Mouse (Mus musculus): ENCODE measurements around the gene Tesc. TPM values are rescaled to one million over a fixed set of nuclear protein-coding genes. Genes with fewer than 3 reads are reported as not detected.

Gene Tesc
- polyA plus RNA-seq, 1 experiment from 2014 or later, result 4.0 TPM

- Histone ChIP-seq H3K27ac (ENCODE audit: low read length) (no peak overlapping the region), H3K4me1 (ENCODE audit: control insufficient read depth, insufficient read depth, low read length) (no peaks in the 10 kb centered on the region), H3K9ac (ENCODE audit: low read depth, low read length) (no peak overlapping the region), H3K4me3 (ENCODE audit: low read length) (no peak overlapping the region), H3K27me3 (replicated peaks; ENCODE audit: control insufficient read depth, insufficient read depth, low read length) (no peaks in the 10 kb centered on the region), H3K36me3 (ENCODE audit: control insufficient read depth, insufficient read depth, low read length) (peaks cover 17% of the 10 kb centered on the region; the same call in 1 of the 2 replicates), H3K9me3 (ENCODE audit: control insufficient read depth, low read length) (no peaks in the 10 kb centered on the region), H3K4me2 (ENCODE audit: low read depth, low read length) (no peak overlapping the region)
- ATAC-seq, result no peak
- 86% methylated on average over 15 of the region's 15 CpGs for WGBS
Measured at GRCm38 (mm10) chr5:118073213-118073773, 45.8 kb downstream of the Tesc start.

DNA sequence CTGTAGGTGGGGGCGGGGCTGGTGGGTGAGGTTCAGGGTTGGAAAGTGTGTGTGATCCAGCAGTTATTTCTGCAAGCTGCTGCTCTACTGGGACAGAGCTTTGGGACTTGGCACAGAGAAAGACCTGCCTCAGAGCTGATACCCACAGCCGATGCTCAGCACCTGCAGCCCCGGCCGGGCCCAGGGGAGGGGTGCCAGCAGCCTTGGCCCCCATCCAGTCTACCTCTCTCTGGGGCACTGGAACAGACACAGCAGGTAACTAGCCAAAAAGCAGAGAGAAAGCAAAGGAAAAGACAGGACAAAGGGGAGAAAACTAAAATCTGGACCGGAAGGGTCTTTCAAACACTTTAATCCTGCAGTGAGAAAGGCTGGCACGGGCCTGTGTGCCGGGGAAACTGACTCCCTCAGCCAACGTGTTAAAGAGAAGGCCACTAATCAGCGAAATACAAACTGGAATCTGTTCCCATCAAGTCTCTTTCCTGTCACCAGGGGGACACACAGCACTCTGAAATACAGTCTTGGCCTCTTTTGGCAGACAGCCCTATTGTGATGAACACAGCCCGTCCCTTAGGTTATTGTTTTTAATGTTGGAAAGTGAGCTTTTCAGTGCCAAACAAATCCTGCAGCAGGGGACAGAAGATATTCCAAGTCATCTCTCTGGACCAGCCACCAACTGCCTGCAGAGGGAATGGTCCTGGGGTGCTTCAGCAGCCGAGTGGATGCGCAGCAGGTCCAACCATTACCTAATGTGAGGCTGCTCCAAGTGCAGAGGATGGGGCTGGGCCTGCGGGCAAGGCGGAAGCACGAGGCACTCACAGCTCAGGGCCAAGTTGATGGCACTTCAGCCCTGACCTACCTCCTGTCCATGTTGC lies 49.4 kb downstream of the Tesc start:
- Histone ChIP-seq H3K9me3 (ENCODE audit: control insufficient read depth, low read length) (no peaks in the 10 kb centered on the region), H3K27me3 (replicated peaks; ENCODE audit: control insufficient read depth, insufficient read depth, low read length) (no peaks in the 10 kb centered on the region), H3K4me1 (ENCODE audit: control insufficient read depth, insufficient read depth, low read length) (no peaks in the 10 kb centered on the region), H3K36me3 (ENCODE audit: control insufficient read depth, insufficient read depth, low read length) (peaks cover 17% of the 10 kb centered on the region; the same call in 1 of the 2 replicates), H3K27ac (ENCODE audit: low read length) (no peak overlapping the region), H3K4me3 (ENCODE audit: low read length) (no peak overlapping the region), H3K4me2 (ENCODE audit: low read depth, low read length) (no peak overlapping the region), H3K9ac (ENCODE audit: low read depth, low read length) (no peak overlapping the region)
- WGBS, result 86% methylated on average over 15 of the region's 15 CpGs
- ATAC-seq, result no peak

- Histone ChIP-seq H3K4me3 (ENCODE audit: low read length) (no peak overlapping the region), H3K27me3 (replicated peaks; ENCODE audit: control insufficient read depth, insufficient read depth, low read length) (no peaks in the 10 kb centered on the region), H3K4me2 (ENCODE audit: low read depth, low read length) (no peak overlapping the region), H3K27ac (ENCODE audit: low read length) (no peak overlapping the region), H3K4me1 (ENCODE audit: control insufficient read depth, insufficient read depth, low read length) (peaks cover 6% of the 10 kb centered on the region; the same call in 1 of the 2 replicates), H3K36me3 (ENCODE audit: control insufficient read depth, insufficient read depth, low read length) (peaks cover 9% of the 10 kb centered on the region; the same call in 1 of the 2 replicates), H3K9ac (ENCODE audit: low read depth, low read length) (no peak overlapping the region), H3K9me3 (ENCODE audit: control insufficient read depth, low read length) (no peaks in the 10 kb centered on the region)
- 82% methylated on average over 6 of the region's 6 CpGs for WGBS
- ATAC-seq, result no peak
Measured at GRCm38 (mm10) chr5:118078550-118078949, 51.0 kb downstream of the Tesc start.

DNA sequence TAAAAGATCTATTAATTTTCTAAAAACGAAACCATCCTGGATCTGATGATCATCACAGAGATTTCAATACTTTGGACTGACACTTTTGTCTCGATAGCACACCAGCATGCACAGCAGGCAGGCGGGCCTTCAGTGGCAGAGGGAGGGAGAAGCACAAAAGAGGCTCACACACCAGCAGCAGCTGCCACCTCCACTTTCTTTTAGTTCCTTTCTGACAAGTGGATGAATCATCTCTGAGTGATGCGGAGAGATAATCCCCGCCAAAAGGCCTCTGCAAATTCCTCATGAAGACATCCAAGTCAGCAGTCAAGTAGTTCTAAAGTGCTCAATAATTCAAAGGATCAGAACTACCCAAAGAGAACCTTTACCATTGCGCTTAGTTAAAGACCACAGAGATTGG lies 51.8 kb downstream of the Tesc start:
- Histone ChIP-seq H3K27me3 (replicated peaks; ENCODE audit: control insufficient read depth, insufficient read depth, low read length) (no peaks in the 10 kb centered on the region), H3K27ac (ENCODE audit: low read length) (no peak overlapping the region), H3K4me1 (ENCODE audit: control insufficient read depth, insufficient read depth, low read length) (peaks cover 12% of the 10 kb centered on the region), H3K9me3 (ENCODE audit: control insufficient read depth, low read length) (no peaks in the 10 kb centered on the region), H3K4me3 (ENCODE audit: low read length) (no peak overlapping the region), H3K9ac (ENCODE audit: low read depth, low read length) (no peak overlapping the region), H3K4me2 (ENCODE audit: low read depth, low read length) (no peak overlapping the region), H3K36me3 (ENCODE audit: control insufficient read depth, insufficient read depth, low read length) (peaks cover 8% of the 10 kb centered on the region; the same call in 1 of the 2 replicates)
- no peak for ATAC-seq
- 68% methylated on average over 6 of the region's 6 CpGs for WGBS

GRCm38 (mm10) chr5:118079839-118080250 lies 52.3 kb downstream of the Tesc start:
- 74% methylated on average over 11 of the region's 11 CpGs for WGBS
- Histone ChIP-seq H3K9ac (ENCODE audit: low read depth, low read length) (no peak overlapping the region), H3K4me2 (ENCODE audit: low read depth, low read length) (no peak overlapping the region), H3K4me1 (ENCODE audit: control insufficient read depth, insufficient read depth, low read length) (peaks cover 16% of the 10 kb centered on the region), H3K27me3 (replicated peaks; ENCODE audit: control insufficient read depth, insufficient read depth, low read length) (no peaks in the 10 kb centered on the region), H3K36me3 (ENCODE audit: control insufficient read depth, insufficient read depth, low read length) (peaks cover 8% of the 10 kb centered on the region; the same call in 1 of the 2 replicates), H3K9me3 (ENCODE audit: control insufficient read depth, low read length) (no peaks in the 10 kb centered on the region), H3K27ac (ENCODE audit: low read length) (no peak overlapping the region), H3K4me3 (ENCODE audit: low read length) (no peak overlapping the region)
- no peak for ATAC-seq

DNA sequence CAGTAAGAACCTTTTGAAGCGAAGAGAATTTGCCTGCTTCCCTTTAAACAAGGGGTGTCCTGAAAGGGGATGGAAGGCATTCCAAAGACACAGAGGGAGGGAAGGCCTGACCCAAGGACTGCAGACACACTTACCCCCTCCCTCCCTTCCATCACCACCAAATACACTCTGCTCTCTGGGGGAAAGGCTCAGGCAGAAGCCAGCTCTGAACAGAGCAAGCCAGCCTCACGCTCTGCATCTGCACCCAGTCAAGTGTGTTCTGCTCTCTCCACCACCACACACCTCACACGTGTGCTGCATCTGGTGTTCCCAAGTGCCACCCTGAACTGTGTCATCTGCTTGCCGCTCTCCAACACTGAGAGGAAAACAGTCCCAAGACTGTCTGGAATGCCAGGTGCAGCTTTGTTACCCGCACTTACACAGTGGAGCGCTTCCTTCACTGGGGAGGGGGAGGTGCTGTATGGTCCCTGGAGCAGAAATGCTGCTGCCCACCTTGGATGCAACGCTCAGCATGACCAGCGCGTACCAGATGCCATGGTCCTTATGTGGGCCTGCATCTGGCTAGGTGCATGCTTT lies 53.9 kb downstream of the Tesc start:
- Histone ChIP-seq H3K27ac (ENCODE audit: low read length) (no peak overlapping the region), H3K9me3 (ENCODE audit: control insufficient read depth, low read length) (no peaks in the 10 kb centered on the region), H3K9ac (ENCODE audit: low read depth, low read length) (no peak overlapping the region), H3K27me3 (replicated peaks; ENCODE audit: control insufficient read depth, insufficient read depth, low read length) (no peaks in the 10 kb centered on the region), H3K4me3 (ENCODE audit: low read length) (no peak overlapping the region), H3K36me3 (ENCODE audit: control insufficient read depth, insufficient read depth, low read length) (peaks cover 3% of the 10 kb centered on the region; the same call in 1 of the 2 replicates), H3K4me1 (ENCODE audit: control insufficient read depth, insufficient read depth, low read length) (peaks cover 16% of the 10 kb centered on the region), H3K4me2 (ENCODE audit: low read depth, low read length) (no peak overlapping the region)
- ATAC-seq, result no peak
- 75% methylated on average over 9 of the region's 9 CpGs for WGBS

GRCm38 (mm10) chr5:118081996-118082395 lies 54.5 kb downstream of the Tesc start:
- Histone ChIP-seq H3K9me3 (ENCODE audit: control insufficient read depth, low read length) (no peaks in the 10 kb centered on the region), H3K4me2 (ENCODE audit: low read depth, low read length) (no peak overlapping the region), H3K36me3 (ENCODE audit: control insufficient read depth, insufficient read depth, low read length) (no peaks in the 10 kb centered on the region), H3K27me3 (replicated peaks; ENCODE audit: control insufficient read depth, insufficient read depth, low read length) (no peaks in the 10 kb centered on the region), H3K9ac (ENCODE audit: low read depth, low read length) (no peak overlapping the region), H3K4me3 (ENCODE audit: low read length) (no peak overlapping the region), H3K4me1 (ENCODE audit: control insufficient read depth, insufficient read depth, low read length) (peaks cover 16% of the 10 kb centered on the region), H3K27ac (ENCODE audit: low read length) (no peak overlapping the region)
- no peak for ATAC-seq
- WGBS, result 65% methylated on average over 6 of the region's 6 CpGs

DNA sequence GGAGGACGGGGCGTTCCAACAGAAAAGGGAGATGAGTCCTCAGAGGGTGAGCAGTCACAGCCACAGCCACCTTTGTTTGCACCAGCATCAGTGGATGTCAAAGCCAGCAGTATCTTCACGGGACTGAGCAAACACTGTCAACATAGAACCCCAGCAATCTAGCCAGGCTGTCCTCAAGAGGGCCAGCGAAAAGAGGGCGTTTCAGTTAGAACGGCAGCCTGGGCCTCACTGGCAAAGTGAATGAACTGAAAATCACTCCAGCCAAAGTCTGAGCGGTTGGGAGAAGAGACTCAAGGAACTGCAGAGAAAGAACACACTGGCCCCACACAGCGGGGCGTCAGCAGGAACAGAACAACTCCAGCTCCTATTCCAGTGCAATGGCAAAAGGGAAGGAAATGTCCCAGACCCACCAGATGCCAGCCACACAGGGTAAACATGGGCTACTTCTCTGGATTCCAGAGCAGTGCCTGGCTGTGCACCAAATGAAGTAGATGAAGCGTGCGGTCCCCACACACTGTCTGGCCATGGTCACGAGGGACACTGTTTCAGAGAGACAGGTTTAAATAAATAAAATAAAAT lies 55.6 kb downstream of the Tesc start:
- H3K27me3 ChIP-seq (replicated peaks; ENCODE audit: control insufficient read depth, insufficient read depth, low read length), result no peaks in the 10 kb centered on the region
- no peak overlapping the region for H3K9ac ChIP-seq (ENCODE audit: low read depth, low read length)
- 44% methylated on average over 12 of the region's 12 CpGs for WGBS
- H3K9me3 ChIP-seq (ENCODE audit: control insufficient read depth, low read length), result no peaks in the 10 kb centered on the region
- H3K27ac ChIP-seq (ENCODE audit: low read length), result 0 out of 2 replicates have a peak overlapping the region, but pooled peaks have one; percentile 33
- no peak overlapping the region for H3K4me3 ChIP-seq (ENCODE audit: low read length)
- H3K36me3 ChIP-seq (ENCODE audit: control insufficient read depth, insufficient read depth, low read length), result no peaks in the 10 kb centered on the region
- H3K4me1 ChIP-seq (ENCODE audit: control insufficient read depth, insufficient read depth, low read length), result peaks cover 16% of the 10 kb centered on the region
- ATAC-seq, result peak; percentile 21; the same call in 1 of the 2 replicates
- H3K4me2 ChIP-seq (ENCODE audit: low read depth, low read length), result no peak overlapping the region

- WGBS, result 55% methylated on average over 10 of the region's 10 CpGs
- Histone ChIP-seq H3K9me3 (ENCODE audit: control insufficient read depth, low read length) (no peaks in the 10 kb centered on the region), H3K4me3 (ENCODE audit: low read length) (no peak overlapping the region), H3K4me2 (ENCODE audit: low read depth, low read length) (no peak overlapping the region), H3K36me3 (ENCODE audit: control insufficient read depth, insufficient read depth, low read length) (no peaks in the 10 kb centered on the region), H3K4me1 (ENCODE audit: control insufficient read depth, insufficient read depth, low read length) (peaks cover 17% of the 10 kb centered on the region), H3K27ac (ENCODE audit: low read length) (peak overlapping the region; percentile 31; the same call in 1 of the 2 replicates), H3K27me3 (replicated peaks; ENCODE audit: control insufficient read depth, insufficient read depth, low read length) (no peaks in the 10 kb centered on the region), H3K9ac (ENCODE audit: low read depth, low read length) (no peak overlapping the region)
- ATAC-seq, result no peak
Measured at GRCm38 (mm10) chr5:118084171-118084727, 56.7 kb downstream of the Tesc start.

Data from intestine, embryonic 16.5 days (tissue).